Mouse (Mus musculus): Measurements from ENCODE around the gene Sumf2.

The Sumf2 gene

DNA sequence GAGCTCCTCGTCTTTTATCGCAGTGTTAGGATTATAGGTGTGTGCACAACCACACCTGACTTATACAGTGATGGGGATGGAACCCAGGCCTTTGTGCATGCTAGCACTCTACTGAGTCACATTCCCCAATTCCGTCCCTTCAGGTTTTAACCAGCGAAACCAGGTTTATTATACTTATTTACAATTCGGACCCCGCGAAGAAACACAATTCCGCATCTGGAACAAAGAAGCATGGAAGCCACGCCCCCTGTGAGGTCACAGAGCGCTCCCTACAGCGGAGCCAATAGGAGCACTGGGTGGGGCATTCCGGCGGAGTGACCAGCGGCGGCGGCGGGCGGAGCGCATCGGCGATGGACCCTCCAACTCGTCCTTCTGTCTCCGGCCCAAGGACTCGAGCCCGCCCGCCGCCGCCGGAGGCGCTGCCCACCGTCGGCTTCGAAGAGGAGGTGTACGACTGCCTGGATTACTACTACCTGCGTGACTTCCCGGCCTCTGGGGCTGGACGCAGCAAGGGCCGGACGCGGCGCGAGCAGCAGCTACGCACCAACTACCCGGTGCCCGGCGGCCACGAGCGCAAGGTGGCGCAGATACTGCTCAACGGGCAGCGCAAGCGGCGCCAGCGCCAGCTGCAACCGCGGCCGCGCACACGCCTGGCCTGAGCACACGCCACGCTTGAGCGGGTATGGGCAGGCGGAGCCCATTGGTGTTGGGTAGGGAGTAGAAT lies 61.6 kb downstream of the Sumf2 start, which contains the start of gene Nupr1l:
Gene Nupr1l, plus strand, starts transcription at position 299 of the 724 bp plus-strand sequence.
- peak; percentile 85 for DNase-seq (ENCODE audit: low spot score)

DNA sequence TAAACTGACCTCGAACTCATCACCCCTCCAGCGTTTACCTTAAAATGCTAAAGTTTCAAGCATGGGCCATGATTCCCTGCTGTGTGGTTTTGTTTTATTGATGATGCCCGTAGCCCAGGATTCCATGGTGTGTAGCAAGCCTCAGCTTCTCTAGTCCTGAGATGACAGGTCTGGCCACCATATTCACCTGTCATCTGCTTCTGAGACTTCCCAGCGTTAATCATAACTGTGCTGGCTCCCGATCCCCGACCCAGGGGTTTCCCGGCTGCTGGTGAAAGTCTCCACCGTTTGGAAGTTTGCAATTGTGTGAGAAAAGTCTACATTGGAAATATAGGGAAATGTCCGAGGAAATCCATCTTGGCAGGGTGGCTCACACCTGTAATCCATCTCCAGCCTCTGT lies 62.4 kb downstream of the Sumf2 start:
- no peak for DNase-seq (ENCODE audit: low spot score)

DNA sequence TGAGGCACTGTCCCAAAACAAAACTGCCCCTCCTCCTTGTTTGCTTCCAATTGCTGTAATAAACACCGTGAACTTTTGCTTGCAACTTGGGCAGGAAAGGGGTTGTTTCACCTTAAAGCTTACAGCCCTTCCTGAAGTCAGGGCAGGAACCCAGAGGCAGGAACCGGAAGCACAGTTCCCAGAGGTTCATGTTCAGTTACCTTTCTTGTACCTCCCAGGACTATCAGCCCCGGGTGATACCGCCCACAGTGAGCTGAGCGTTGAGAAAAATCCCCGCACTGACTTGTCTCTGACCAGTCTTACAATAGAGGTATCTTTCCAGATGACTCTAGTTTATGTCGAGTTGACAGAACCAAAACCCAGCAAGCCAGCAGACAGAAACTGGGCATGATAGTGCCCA lies 62.8 kb downstream of the Sumf2 start:
- no peak for DNase-seq (ENCODE audit: low spot score)

Data from ovary, adult 18-20 months (tissue).